Mouse (Mus musculus) embryo, embryonic 9.5 days (tissue): ENCODE data around the gene Hsf5.

ENCODE experiments used
- DNase-seq: peaks from one replicate; pipeline ENCODE4 v3.0.0-alpha.2; 2017; ENCODE audit errors: extremely low spot score

Gene Hsf5

DNA sequence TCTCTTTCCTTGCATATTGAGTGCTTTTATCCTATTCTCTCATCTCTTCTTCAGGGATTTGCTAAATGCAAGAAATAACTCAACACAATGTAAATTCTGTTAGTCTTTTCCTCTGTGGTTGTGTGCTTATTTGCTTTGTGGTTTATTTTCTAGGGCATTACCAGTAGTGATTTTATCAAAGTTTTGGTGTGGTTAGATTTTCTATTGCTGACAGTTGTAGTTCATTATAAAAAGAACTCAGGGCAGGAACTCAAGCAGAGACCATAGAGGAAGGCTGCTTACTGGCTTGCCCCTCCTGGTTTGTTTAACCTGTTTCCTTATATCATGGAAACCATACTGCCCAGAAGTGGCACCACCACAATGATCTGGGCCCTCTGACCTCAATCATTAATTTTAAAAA is 25.9 kb downstream of the Hsf5 start:
- no peak for DNase-seq

DNA sequence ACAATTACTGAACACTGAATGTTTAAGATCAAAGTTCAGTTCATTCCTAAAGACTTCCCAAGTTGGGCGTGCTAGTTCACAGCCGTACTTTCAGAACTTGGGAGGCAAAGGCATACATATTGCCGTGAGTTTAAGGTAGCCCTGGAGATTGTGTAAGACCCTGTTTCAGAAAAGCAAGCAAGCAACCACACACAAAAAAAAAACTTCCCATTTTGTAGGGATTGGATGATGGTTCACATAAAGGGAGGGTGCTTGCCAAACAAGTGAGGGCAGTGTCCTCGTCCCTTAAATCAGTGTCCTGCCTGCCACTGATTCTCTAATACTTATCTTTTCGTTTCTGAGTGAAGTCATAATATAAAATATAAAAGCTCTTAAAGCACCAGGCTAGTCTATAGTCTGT is 37.7 kb downstream of the Hsf5 start:
- no peak for DNase-seq

DNA sequence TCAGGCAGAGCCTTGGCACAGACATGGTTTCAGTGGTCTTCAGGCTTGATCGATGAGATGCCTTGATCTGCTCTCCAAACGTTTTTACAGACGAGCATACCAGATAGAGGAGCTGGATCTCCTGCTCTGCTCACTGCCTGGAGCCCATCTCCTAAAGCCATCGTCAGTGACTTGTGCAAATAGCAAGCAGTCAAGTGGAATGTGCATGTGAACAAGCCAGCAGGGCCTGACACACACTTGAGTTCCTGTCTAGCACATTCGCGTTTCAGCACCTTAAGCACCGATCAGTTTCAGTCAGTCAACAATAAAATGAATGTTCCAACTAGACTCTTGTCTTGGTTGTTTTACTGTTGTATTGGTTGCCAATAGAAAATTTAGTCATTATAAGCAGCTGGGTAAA is 42.3 kb downstream of the Hsf5 start:
- DNase-seq = no peak

DNA sequence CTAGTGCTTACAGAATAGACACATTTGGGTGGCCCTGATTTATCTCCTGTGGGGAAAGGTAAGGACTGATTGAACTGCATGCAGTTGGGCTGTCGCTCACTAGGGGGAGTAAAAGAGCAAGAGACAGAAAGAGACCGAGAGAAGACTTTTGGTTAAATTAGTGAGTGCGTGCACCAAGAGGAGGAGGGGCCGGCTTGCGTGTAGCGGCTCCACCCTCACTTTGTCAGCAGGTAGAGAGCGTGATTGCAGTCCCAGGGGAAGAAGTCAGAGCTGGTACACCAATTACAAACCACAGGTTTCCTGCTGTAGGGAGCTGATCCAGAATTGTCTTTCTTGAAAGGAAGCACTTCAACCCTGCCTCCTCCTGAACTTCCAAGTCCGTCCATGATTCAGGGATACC is 45.4 kb downstream of the Hsf5 start, which contains the start of gene Rnf43:
TSS of gene Rnf43 (plus strand) at position 316 of the 400 bp plus-strand sequence.
- DNase-seq = peak; percentile 85

DNA sequence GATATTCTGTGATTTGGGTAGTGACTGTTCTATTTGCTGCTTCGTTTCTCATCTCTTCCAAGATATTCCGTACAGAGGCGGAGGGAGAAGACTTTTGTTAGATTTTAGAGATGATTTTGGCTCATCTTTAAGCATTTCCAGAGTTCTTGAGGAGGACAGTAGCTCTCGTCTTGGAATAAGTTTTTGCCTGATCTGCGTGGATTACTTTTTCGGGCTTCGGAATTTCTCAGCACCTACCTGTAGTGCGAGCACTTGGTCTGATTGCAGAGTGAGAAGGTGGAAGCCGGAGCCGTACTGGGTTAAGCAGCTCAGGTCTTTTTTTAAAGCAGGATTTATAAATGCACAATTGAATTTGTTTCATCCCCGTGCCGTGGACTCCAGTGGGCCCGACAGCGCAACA is 45.9 kb downstream of the Hsf5 start:
- DNase-seq = no peak

DNA sequence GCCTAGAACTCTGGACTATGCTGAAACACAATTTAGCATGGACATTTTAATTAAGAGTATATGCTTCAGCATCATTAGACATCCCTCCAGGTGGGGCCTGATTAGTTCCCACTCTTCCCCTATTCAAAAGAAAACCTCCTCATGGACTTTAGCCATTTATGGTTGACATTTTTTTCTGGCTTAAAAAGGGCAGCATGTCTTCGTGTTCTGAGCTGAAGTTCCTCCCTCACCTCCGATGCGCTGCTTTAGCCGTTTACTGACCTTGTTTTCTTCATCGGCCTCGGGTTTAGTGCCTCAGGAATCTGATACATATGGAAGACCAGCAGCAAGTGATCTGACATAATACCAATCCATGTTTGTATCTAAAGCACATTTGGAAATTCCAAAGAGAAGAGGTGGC is 47.0 kb downstream of the Hsf5 start:
- no peak for DNase-seq

DNA sequence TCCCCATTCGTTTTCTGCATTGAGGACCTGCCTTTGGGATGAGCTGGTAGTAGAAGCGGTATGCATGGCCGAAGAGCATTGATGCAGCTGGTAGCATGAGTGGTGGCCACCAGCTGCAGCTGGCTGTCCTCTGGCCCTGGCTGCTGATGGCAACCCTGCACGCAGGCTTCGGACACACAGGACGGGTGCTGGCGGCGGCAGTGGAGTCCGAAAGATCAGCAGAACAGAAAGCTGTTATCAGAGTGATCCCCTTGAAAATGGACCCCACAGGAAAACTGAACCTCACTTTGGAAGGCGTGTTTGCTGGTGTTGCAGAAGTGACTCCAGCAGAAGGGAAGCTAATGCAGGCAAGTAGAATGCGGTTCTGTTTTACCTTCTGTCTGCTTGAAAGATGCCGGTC is 47.6 kb downstream of the Hsf5 start:
- no peak for DNase-seq

DNA sequence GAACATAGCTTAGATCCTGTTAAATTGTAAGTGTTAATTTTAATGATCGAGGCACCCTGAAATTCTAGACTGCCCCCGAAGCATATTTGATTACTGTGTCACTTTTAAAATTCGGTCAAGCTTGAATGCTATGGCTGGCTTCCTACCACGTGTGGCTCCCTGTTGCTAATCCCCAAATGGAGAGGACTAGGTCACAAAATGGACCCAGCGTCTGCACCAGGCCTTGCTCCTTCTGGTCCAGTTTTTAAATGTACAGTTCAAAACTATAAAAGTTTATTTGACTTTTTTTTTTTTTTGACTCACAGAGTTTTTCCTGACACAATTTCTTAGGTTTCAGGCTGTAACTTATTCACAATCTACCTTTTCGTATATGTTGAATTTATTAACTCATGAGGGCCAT is 48.3 kb downstream of the Hsf5 start:
- DNase-seq = no peak

DNA sequence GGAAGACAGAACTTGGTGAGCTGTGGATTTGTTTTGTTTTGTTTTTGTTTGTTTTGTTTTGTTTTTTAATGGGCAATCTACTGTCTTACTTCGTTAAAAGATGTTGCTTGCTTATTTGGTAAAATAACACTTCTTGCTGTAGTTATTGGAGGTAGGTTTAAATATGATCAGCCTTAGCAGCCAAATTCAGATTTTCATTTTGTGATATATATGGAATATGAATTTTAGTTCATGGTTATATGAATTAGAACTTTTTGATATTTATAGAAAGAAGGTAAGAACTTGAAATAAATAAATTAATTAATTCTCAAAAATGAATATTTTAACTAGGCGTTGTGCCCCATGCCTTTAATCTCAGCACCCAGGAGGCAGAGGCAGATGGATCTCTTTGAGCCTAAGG is 48.7 kb downstream of the Hsf5 start:
- no peak for DNase-seq

DNA sequence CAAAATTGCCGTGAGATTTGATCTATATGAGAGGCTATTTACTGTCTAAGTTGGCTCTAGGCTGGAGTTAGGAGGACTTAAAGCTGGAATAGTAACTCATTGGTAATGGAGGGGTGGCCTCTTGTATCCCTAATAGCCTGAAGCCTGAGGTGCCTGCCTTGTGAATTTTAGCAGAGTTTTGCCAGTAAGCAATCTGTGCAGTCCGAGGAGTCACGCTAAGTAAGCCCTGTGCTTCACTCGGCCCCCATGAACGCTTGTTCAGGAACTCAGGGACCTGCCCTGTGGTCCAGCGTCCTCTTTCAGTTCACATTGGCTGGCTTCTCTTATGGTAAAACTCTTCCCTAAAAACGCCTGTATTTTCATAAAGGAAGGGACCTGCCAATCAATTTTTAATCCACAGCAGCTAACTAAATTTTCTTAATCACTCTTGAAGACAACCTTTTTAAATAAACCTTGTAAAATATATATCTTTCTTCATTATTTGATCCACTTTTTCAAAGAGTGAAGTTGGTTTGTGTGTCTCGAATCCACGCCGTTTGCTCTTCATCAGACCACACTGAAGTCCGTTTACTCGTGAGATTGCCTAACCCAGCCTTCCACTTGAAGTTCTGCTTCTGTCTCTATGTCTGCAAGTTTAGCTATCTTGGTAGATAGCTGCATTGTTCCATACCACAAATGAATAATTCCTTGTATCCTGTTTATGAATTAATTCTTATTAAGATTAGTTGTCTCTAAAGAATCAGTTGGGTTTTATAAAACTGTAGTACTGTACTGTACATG is 49.5 kb downstream of the Hsf5 start:
- no peak for DNase-seq

DNA sequence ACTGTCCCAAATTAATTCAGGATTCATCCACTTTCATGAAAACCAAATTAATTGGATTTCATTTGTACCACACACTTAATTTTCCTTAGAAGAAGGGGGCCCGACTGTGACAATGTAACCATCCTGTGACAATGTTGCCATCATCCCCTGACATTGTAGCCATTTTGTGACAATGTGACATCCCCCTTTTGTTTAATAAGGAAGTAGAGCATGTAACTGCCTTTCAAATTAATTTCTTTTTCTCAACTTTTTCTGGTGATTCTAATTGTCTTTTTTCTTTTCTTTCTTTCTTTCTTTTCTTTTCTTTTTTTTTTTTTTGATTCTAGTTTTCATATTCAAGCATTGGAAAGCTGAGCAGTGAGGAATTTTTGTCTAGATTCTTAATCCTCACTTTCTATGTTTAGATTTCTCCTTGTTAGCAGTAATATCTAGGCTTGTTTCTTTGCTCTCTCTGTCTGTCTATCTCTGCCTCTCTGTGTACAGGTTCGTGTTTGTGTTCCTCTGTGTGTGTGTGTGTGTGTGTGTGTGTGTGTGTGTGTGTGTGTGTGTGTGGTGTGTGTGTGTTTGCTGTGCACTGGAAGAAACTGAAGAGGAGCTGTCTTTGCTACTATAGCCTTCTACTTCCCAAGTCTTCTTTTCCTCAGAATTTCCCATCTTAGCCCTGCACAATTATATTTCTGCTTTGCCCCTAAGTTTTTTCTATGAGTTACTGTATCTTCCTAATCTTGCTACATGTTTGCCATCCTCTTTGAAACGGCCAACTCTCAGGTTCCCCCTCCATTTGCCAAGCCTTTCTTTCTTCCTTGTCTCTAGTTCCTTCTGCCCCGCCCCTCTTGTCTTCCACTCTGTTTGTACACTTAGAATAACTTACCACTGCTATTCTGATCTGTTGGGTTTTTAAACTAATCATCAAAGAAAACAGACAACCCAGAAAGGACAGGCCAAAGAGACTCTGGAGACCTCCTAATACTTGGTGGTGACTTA is 50.4 kb downstream of the Hsf5 start:
- no peak for DNase-seq

DNA sequence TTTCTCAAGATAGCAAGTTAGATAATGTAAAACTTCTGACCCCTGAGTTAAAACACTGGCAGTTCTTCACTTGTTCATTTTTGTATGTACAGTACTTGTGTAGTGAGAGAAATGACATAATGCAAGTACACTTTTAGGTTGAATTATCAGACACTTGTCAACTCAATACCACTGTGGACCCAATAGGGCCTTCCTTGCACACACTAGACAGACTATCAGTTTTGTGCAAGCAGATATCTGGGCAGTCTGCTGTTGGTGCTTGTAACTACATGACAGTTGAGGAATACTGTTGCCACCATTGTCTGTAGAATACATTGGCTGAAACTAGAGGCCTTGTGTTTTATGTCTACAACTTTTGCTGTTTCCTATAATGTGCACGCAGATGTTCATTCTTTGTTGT is 56.3 kb downstream of the Hsf5 start:
- DNase-seq = no peak

DNA sequence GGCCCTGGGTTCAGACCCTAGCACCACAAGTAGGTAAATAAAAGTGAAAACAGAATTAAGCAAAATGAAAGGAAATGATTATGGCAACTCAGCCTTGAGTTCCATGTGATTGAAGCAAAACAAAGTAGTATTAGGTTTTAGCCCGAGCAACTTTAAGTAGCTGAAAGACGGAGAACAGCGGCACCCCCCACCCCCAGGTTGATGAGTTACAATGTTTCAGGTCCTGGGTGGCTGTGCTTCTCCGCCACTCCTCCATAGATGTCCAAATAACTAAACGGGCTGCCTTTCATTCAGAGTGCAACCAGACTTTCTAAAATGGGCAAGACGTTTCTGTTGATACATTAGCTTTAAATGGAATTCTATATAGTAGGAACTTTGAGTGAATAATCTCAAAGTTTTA is 58.6 kb downstream of the Hsf5 start:
- DNase-seq = no peak

DNA sequence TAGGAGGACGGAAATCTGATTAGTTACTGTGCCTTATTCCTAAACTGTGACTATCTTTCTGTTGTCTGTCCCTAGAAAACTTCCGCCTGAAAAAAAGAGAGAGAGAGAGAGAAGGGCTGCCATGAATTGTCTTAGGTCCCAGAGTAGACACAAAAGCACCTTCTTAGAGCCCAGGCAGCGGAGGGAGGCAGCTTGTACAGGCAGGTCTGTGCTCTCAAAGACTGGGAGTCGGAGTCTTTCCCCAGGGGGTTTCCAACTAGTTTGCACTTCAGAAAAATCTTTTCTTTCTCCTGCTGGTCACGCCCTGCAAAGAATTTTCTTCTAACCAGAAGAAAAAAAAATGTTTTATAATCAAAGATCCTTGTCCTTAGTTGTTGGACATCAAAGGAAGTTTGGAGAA is 60.8 kb downstream of the Hsf5 start:
- no peak for DNase-seq

DNA sequence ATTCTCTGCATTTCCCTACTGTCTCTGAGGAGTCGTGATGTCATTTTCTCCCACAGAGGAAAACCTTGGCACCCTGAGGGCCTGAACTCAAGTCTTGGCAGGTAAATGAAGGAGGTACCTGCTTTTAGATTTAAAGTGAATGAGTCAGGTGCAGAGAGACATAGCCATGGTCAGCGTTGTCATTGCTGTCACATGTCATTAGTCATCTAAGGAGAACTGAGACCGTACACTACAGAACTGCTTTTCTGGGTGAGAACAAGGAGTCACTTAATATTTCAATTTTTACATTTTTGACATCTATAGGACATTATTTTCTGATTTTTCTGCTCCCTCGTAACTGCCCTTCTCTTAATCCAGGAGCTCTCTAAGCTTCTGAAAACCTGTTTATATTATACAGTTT is 61.6 kb downstream of the Hsf5 start:
- DNase-seq = no peak

DNA sequence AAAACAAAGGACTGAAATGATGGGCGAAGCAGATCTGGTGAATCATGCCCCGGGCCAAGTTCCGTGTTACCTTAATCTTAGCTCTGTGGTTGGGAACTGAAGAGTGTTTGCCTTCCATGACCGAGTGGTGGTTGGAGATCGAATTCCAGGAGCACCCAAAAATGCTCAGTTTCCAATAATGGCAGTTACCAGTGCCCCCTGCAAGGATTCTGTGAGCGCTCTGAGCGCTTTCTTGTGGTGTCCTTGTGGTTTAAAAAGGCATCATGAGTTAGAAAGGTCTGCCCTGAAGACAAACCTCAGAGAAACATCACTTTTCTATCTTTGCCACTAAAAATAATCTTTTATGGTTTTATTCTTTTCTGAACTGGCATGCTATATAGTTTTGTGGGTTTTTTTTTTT is 62.0 kb downstream of the Hsf5 start:
- no peak for DNase-seq

DNA sequence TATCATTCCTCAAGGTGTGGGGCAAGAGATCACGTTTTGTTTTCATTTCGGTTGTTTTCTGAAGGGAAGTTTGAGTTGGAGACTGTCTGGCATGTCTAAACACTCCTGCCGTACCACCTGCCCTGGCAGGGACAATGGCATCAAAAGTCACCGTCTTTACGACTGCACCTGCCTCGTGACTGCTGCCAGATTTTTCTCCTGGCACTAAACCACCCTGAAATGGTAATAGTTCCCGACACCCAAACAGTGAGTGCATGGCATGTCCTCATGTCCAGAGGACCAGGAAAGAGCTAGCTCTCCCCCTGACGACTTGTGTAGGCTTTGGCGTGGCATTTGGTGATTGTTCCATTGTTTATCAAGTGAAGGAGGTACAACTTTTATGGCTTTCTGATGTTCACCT is 63.8 kb downstream of the Hsf5 start:
- DNase-seq = no peak

DNA sequence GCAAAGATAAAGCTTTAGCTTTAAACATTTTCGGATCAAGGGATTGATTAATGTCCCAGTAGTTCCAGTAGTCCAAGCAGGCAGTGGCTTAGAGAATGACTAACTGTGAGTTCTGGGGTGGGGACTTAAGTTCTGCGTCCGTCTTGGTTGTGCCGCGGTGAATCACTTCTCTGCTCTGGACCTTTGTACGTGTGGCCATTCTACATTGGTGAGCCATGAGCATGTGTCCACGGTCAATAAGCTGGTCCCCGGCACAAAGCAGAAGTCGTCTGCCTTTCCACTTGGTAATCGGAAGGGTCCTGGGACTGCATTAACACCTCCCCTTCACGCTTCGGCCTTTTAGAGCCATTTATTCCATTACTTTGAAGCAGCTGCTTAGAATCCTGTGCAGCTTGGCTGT is 65.1 kb downstream of the Hsf5 start:
- no peak for DNase-seq

DNA sequence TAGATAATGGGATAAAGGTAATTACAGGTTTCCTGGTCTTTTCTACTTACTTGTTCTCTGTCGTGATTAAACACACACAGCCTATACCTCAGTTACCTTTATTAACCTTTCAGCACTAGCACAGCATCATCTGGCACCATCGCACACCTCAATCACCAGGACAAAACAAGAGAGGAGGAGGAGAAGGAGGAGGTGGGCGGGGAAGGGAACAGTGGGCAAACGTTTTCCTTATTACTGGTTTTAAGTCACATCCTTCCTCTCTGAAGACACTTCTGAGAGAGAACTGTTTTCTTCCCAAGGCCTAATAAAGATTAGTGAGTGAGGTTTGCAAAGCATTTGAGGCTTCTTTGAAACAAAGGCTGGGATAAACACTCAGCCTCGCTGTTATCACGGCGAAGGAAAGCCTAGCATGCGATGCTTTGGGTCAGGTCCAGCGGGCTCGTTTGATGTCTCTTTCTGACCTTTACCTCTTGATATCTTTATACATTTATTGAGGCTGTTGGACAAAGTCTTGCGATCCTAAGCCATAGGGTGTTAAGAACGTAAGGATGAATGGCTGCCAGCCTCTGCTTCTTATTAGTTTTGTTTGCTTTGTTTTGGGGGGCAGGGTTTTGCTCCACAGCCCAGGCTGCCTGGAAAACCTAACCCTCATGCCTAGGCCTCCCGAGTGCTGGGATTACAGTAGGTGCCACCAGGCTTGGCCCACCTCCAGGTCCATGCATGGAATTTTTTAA is 66.0 kb downstream of the Hsf5 start:
- no peak for DNase-seq

DNA sequence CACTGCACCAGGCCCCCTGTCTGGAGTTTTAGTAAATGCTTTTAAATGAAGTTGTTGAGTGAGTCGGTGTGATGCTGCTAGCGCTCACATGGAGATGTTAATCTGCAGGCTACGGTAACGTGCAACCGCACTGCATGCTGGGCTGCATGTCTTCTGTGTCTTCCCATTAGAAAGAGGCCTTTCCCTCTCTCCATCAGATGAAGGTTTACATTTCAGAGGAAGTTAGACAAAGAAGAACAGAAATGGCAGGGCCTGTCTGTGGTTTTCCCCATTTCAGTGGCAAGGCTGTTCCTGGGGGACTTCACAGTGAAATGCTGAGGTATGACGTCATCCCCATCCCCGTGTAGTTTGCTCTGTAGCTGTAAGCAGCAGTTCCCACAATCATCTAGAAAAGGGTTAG is 69.4 kb downstream of the Hsf5 start:
- DNase-seq = no peak

DNA sequence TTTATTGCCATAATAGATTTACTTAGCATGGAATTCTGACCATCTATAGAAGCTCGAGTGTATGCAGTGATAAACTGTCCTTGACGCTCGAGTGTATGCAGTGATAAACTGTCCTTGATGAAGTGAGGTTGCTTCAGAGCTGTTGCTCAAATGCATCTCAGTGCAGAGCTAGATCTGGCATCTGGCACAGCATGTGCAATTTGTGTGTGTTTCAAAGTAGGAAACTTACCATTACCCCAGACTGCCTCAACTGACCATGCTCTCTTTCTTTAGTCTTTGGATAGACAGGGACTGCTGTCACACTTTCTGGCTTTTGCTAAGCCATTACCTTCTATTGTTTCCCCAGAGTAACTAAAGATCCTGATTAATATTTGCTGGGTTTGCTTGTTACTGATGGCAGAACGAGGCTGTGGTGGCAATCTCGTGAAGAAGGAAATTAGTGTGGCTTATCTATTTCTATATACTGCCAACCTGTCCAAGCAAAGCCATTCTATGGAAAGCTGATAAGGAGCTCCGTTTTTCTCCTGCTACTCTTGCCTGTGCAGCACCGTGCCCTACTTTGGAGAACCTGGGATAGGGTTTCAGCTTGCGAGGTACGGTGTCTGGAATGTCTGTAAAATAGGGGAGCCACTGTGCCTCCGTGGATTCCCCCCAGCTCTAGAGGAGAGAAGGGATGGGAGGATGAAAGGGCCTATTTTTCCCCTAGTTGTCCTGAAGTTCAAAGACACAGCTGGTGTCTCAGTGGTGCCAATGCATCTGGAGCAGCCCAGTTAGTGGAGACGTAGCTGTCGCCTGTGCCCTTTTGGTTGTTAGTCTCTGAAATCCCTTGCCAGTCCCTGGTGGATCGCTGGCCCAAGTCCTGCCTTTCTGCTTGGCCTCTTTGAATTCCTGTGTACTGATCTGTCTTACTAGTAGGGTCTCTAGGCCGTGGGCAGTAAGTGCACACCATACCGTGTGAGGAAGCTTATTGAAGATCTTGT is 70.6 kb downstream of the Hsf5 start:
- DNase-seq = no peak
